Mouse (Mus musculus) hindbrain, embryonic 12.5 days (tissue): ENCODE results near the gene Htr1d. TPM values are rescaled to one million over a fixed set of nuclear protein-coding genes. Genes with fewer than 3 reads are reported as not detected.

Source experiments
- ATAC-seq: fragments of 200-750 bp; cut with Nextera tagmentation; 2 replicates; pipeline ENCODE4 v1.8.0; 2017; ENCODE audit warnings: moderate TSS enrichment; ENCODE audit not compliant: low FRiP score
- H3K27ac ChIP-seq: fragments of 300-500 bp; sonication (generic); 2 replicates; pipeline ENCODE4 v1.5.1; 2016; ENCODE audit warnings: mild to moderate bottlenecking
- H3K27me3 ChIP-seq: fragments of 300-500 bp; sonication (generic); 2 replicates; pipeline ENCODE4 v1.6.1; 2016; ENCODE audit warnings: mild to moderate bottlenecking
- H3K36me3 ChIP-seq: fragments of 300-500 bp; sonication (generic); 2 replicates; pipeline ENCODE4 v1.6.1; 2016; ENCODE audit warnings: mild to moderate bottlenecking
- H3K4me1 ChIP-seq: fragments of 300-500 bp; sonication (generic); 2 replicates; pipeline ENCODE4 v1.6.1; 2016
- H3K4me2 ChIP-seq: fragments of 300-500 bp; sonication (generic); replicated peaks from 2 replicates; pipeline ENCODE4 v1.6.1; 2016; ENCODE audit warnings: mild to moderate bottlenecking
- H3K4me3 ChIP-seq: fragments of 300-500 bp; sonication (generic); 2 replicates; pipeline ENCODE4 v1.5.1; 2016; ENCODE audit warnings: mild to moderate bottlenecking
- H3K9ac ChIP-seq: fragments of 300-500 bp; sonication (generic); 2 replicates; pipeline ENCODE4 v1.6.1; 2016; ENCODE audit warnings: mild to moderate bottlenecking, moderate library complexity
- H3K9me3 ChIP-seq: fragments of 300-500 bp; sonication (generic); replicated peaks from 2 replicates; pipeline ENCODE4 v1.6.1; 2016; ENCODE audit warnings: mild to moderate bottlenecking
- WGBS: fragments of 180-500 bp; shearing (Covaris S2); methylation state at CpG from one replicate; pipeline ENCODE4 v1.1.7; 2016; 5-methylcytosine and 5-hydroxymethylcytosine counted together
- polyA plus RNA-seq: library from polyadenylated mRNA; unstranded; fragments of >200 nt; fragmentation: Nextera tagmentation; extraction: Ambion mirVana; gene quantifications from 2 replicates; pipeline ENCODE4 v1.2.1, GENCODE M21; 2016

The Htr1d gene
- polyA plus RNA-seq, 1 experiment from 2014 or later, result 0.26 TPM

DNA sequence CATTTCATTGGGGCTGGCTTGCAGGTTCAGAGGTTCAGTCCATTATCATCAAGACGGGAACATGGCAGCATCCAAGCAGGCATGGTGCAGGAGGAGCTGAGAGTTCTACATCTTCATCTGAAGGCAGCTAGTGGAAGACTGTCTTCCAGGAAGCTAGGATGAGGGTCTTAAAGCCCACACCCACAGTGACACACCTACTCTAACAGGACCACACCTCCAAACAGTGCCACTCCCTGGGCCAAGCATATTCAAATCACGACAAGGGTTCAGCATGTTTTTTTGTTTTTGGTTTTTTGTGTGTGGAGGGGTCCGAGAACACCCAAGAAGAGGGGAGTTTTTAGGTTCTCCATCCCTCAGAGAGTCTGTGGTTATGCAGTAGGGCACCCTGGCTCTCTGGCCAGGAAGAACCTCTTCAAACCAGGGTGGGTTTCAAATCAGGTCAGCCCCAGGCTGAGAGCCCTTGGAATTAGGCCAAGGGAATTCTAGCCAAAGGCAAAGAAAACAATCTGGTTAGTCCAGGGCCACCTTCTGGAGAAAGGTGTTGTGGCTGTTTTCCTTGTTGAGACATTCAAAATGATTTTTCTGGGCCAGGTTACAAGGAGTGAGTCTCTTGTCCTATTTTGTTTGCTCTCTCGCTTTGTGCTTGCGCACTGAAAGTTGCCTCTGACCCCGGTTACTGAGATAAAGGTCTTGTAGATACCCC lies 33.3 kb downstream of the Htr1d start:
- 91% methylated on average over 6 of the region's 6 CpGs for WGBS

DNA sequence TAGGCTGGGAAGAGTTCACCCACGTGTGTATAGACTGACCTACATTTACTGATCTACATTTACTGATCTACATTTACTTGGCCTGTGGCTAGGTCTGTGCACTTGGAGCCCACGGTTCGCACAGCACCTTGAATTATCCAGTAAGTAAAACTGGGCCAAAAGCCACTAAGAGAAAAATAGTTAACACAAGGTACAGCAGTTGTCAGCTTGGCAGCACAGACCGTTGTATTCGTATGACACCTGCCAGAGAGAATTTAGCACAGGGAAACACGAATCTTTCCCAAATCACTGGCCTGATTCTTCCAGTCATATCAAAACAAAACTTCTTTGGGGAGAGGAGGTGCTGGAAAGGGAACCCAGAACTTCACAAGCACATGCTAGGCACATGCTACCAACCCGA lies 35.0 kb downstream of the Htr1d start:
- 86% methylated on average over 7 of the region's 7 CpGs for WGBS
- peaks cover 24% of the 10 kb centered on the region for H3K27me3 ChIP-seq
- peaks cover 16% of the 10 kb centered on the region for H3K4me1 ChIP-seq
- no peak overlapping the region for H3K27ac ChIP-seq
- no peaks in the 10 kb centered on the region for H3K9me3 ChIP-seq
- H3K9ac ChIP-seq, result no peak overlapping the region
- H3K4me3 ChIP-seq, result no peak overlapping the region
- ATAC-seq, result no peak
- no peaks in the 10 kb centered on the region for H3K36me3 ChIP-seq
- no peak overlapping the region for H3K4me2 ChIP-seq

More for the DNA sequence above, 33.3 kb downstream of the Htr1d start:
- Histone ChIP-seq H3K9me3 (no peaks in the 10 kb centered on the region), H3K9ac (no peak overlapping the region), H3K4me2 (no peak overlapping the region), H3K36me3 (no peaks in the 10 kb centered on the region), H3K27ac (no peak overlapping the region), H3K4me3 (no peak overlapping the region), H3K4me1 (peaks cover 8% of the 10 kb centered on the region; the same call in 1 of the 2 replicates), H3K27me3 (peaks cover 14% of the 10 kb centered on the region)
- no peak for ATAC-seq

DNA sequence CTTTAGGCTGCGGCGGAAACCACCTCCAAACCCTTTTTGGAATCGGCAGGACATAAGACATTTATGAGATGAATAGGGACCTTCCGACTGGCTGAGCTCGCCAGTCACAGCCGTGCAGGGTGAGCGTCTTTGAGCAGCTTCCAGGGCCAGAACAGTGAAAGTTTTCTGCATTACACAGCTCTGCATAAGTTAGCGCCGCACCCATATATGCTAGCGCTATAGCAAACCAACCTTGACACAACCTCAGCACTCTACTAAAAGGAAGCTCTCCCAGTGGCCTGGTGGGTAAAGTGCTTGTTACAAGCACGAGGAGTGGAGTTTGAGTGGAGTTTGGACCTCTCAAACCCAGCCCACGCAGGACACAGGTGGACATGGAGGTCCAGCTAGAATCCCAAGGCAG lies 35.9 kb downstream of the Htr1d start:
- H3K9me3 ChIP-seq, result no peaks in the 10 kb centered on the region
- peaks cover 33% of the 10 kb centered on the region for H3K27me3 ChIP-seq
- H3K4me2 ChIP-seq, result no peak overlapping the region
- WGBS, result 83% methylated on average over 12 of the region's 12 CpGs
- no peak overlapping the region for H3K27ac ChIP-seq
- H3K4me3 ChIP-seq, result no peak overlapping the region
- no peak overlapping the region for H3K9ac ChIP-seq
- peaks cover 18% of the 10 kb centered on the region for H3K4me1 ChIP-seq
- ATAC-seq, result no peak
- H3K36me3 ChIP-seq, result no peaks in the 10 kb centered on the region

DNA sequence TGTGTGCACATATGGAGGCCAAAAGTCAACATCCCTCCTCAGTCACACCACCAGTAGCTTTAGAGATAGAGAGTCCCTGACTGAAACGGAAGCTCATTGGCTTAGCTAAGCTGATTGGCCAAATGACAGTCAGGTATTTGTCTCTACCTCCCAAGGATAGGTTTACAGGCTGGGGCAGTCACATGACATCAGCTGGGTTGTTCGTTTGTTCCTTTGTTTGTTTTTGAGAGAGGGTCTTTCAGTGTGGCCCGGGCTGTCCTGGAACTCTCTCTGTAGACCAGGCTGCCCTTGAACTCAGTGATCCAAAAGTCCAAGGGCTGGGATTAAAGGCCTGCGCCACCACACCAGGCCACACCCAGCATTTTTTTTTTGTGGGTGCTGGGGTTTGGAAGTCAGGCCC lies 37.9 kb downstream of the Htr1d start:
- Histone ChIP-seq H3K27me3 (peaks cover 49% of the 10 kb centered on the region), H3K4me3 (no peak overlapping the region), H3K9me3 (no peaks in the 10 kb centered on the region), H3K36me3 (no peaks in the 10 kb centered on the region), H3K27ac (no peak overlapping the region), H3K4me1 (peaks cover 19% of the 10 kb centered on the region), H3K4me2 (no peak overlapping the region), H3K9ac (no peak overlapping the region)
- no peak for ATAC-seq
- 31% methylated on average over 4 of the region's 4 CpGs for WGBS

DNA sequence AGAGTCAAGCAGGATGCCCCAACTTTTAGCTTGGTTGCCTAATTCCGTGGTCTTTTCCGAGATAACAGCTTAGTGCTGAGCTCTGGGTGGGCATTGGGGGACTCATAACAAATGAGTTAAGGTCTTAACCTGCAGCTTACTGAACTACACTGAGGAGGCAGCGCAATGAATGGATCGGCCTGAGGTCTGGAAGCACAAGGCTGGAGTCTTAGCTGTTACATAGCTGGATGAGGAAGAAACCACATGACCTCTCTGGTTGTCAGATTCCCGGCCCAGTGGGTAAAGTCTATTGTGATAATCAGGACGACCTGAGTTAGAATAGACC lies 38.4 kb downstream of the Htr1d start:
- no peak overlapping the region for H3K27ac ChIP-seq
- ATAC-seq, result no peak

DNA sequence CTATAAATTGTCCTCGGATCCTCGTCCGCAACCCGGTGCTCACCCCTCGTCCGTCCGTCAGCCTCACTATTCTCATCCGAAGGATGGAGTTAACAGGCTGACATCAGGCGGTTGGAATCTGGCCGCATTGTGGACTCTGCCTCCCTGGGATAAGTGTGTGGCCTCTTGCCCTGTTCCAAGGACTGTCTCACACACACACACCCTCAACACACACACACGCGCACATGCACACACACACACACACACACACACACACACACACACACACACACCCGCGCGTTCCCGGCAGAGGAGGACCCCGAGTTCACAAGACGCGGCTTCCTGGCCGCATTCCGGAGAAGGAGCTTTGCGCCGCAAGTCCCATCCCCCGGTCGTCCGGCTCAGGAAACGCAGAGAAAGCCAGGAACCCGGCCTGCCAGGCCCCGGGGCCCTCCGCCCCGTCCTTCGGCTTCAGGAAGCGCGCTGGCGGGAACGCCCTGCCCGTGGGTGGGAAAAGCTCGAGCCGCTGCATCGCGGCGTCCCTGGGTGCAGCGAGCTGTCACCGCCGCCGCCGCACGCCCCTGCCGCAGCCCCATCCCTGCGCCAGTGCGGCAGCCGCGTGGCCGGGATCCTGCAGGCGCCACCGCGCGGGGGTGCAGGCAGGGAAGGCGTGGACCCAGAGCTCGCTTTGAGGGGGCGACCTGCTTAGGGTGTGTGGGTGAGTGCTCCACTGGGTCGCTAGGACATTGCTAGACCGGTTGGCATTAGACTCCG lies 38.9 kb downstream of the Htr1d start, which contains the start of gene 6030445D17Rik:
Gene 6030445D17Rik (plus strand): TSS at position 165 of the 753 bp plus-strand sequence.
- H3K4me3 ChIP-seq, result peak within 1 kb of the TSS; percentile 53

More for the DNA sequence above, 38.4 kb downstream of the Htr1d start:
- H3K4me3 ChIP-seq, result peak overlapping the region; percentile 53
- peaks cover 49% of the 10 kb centered on the region for H3K27me3 ChIP-seq
- WGBS, result 12% methylated on average over 6 of the region's 6 CpGs
- H3K36me3 ChIP-seq, result no peaks in the 10 kb centered on the region
- peak overlapping the region; percentile 80 for H3K4me2 ChIP-seq
- H3K9me3 ChIP-seq, result no peaks in the 10 kb centered on the region
- peaks cover 19% of the 10 kb centered on the region for H3K4me1 ChIP-seq
- peak overlapping the region; percentile 61 for H3K9ac ChIP-seq

DNA sequence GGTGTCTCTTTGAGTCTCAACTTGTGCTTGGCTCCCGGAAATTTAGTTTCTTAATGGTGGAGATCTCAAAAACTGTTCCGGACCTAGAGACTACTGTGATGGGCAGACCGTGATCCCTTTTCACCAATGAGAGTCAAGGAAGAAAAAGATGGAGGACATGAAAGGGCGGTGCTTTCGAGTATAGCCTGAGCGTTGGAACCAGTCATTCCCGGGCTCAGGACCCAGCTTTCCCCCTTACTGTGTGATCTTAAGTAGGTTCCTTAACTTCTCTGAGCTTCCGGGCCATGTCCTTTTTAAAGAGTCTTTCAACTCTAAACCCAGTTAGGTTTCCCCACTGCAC lies 39.5 kb downstream of the Htr1d start:
- Histone ChIP-seq H3K4me1 (peaks cover 19% of the 10 kb centered on the region), H3K4me3 (peak overlapping the region; percentile 53), H3K36me3 (no peaks in the 10 kb centered on the region), H3K9me3 (no peaks in the 10 kb centered on the region), H3K9ac (peak overlapping the region; percentile 61; the same call in 1 of the 2 replicates), H3K4me2 (peak overlapping the region; percentile 80), H3K27me3 (peaks cover 49% of the 10 kb centered on the region), H3K27ac (peak overlapping the region; percentile 56; the same call in 1 of the 2 replicates)
- ATAC-seq, result peak; percentile 58
- WGBS, result 1% methylated on average over 8 of the region's 8 CpGs

More for the DNA sequence above, 38.9 kb downstream of the Htr1d start, which contains the start of gene 6030445D17Rik:
- Histone ChIP-seq H3K36me3 (no peaks in the 10 kb centered on the region), H3K27me3 (peaks cover 49% of the 10 kb centered on the region), H3K4me1 (peaks cover 19% of the 10 kb centered on the region), H3K9ac (peak within 1 kb of the TSS; percentile 61), H3K9me3 (no peaks in the 10 kb centered on the region), H3K27ac (peak within 1 kb of the TSS; percentile 56; the same call in 1 of the 2 replicates), H3K4me2 (peak within 1 kb of the TSS; percentile 80)
- WGBS, result under 1% methylated on average over 51 of the region's 64 CpGs
- peak; percentile 68 for ATAC-seq

DNA sequence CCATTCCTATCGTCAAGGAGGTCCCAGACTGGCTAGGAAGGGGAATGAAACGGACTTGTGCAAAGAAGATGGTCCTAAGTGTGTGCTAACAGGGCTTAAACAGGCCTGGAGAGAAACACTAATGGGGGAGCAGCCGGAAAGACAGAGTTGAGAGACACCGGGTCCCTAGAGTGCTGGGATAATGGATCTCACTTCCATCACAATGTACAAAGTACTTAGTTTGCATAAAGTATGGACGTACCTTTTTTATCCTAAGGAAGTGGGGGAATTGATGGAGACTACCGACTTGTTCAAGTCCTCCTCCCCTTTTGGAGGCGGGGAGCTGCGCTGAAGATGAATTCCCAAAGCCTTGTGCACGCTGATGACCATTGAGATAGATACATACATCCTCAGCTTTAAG lies 40.1 kb downstream of the Htr1d start:
- H3K27me3 ChIP-seq, result peaks cover 49% of the 10 kb centered on the region
- no peaks in the 10 kb centered on the region for H3K36me3 ChIP-seq
- H3K4me1 ChIP-seq, result peaks cover 19% of the 10 kb centered on the region
- H3K9me3 ChIP-seq, result no peaks in the 10 kb centered on the region
- no peak overlapping the region for H3K9ac ChIP-seq
- H3K27ac ChIP-seq, result no peak overlapping the region
- peak overlapping the region; percentile 80 for H3K4me2 ChIP-seq
- 14% methylated on average over 9 of the region's 9 CpGs for WGBS
- no peak for ATAC-seq
- H3K4me3 ChIP-seq, result peak overlapping the region; percentile 53; the same call in 1 of the 2 replicates

DNA sequence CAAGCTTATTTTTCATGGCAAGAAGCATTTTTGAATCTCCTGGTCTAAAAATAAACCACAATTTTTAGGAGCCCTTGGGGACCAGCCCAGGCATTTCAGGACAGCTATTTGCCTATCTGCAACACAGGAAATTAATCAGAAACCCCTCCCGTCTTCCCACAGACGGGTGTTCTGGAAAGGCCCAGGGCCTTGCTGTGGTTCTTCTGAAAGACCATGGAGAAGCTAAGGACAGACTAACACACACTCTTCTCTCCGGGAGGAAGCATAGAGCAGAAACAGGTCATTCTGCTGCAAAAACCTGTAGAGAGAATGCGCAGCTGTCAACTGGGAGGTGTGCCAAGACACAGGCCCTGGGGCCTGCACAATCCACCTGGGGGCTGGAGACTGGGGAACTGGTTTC lies 42.9 kb downstream of the Htr1d start:
- WGBS, result 75% methylated on average over 4 of the region's 4 CpGs
- no peak overlapping the region for H3K4me2 ChIP-seq
- H3K27ac ChIP-seq, result no peak overlapping the region
- H3K4me3 ChIP-seq, result no peak overlapping the region
- H3K27me3 ChIP-seq, result peaks cover 40% of the 10 kb centered on the region
- no peaks in the 10 kb centered on the region for H3K9me3 ChIP-seq
- H3K9ac ChIP-seq, result no peak overlapping the region
- H3K36me3 ChIP-seq, result no peaks in the 10 kb centered on the region
- no peak for ATAC-seq
- H3K4me1 ChIP-seq, result peaks cover 29% of the 10 kb centered on the region

DNA sequence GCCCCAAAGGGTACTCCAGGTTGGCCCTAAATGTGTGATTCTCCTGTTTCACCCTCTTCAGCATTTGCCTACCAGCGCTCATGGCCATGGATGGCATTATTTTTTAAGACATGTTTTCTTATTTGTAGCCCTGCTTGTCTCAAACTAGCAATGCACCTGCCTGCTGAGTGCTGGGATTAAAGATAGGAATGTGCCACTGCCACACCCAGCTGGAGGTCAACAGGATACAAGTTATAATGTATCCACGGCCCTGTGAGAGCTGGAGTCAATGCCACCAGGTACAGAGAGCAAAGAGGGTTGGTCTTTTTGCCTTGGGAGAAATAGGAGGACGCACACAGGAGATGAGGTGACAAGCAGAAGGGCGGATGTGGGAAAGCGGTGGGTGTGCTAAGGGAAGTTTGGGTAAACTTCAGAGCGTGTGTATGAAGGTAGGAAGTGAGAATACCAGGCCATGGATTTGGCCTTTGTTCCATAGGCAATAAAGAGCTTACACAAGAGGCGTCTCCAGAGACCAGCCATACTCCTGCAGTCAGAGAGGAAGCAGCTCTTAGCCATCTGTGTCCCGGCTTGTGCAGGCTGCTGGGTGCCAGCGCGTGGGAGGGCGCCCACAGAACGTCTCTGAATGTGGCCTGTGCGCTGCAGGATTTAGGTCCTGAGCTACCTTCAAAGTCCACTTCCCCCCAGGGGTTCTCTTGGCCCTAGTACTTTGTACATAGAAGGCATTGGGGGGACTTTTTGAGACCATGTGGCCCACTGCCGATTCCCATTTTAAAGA lies 45.4 kb downstream of the Htr1d start:
- peaks cover 21% of the 10 kb centered on the region for H3K27me3 ChIP-seq
- H3K4me2 ChIP-seq, result peak overlapping the region; percentile 65; the same call in 1 of the 2 replicates
- no peak overlapping the region for H3K4me3 ChIP-seq
- 78% methylated on average over 14 of the region's 14 CpGs for WGBS
- peaks cover 27% of the 10 kb centered on the region for H3K4me1 ChIP-seq
- H3K27ac ChIP-seq, result no peak overlapping the region
- no peaks in the 10 kb centered on the region for H3K9me3 ChIP-seq
- no peak overlapping the region for H3K9ac ChIP-seq
- H3K36me3 ChIP-seq, result no peaks in the 10 kb centered on the region
- ATAC-seq, result peak; percentile 29

DNA sequence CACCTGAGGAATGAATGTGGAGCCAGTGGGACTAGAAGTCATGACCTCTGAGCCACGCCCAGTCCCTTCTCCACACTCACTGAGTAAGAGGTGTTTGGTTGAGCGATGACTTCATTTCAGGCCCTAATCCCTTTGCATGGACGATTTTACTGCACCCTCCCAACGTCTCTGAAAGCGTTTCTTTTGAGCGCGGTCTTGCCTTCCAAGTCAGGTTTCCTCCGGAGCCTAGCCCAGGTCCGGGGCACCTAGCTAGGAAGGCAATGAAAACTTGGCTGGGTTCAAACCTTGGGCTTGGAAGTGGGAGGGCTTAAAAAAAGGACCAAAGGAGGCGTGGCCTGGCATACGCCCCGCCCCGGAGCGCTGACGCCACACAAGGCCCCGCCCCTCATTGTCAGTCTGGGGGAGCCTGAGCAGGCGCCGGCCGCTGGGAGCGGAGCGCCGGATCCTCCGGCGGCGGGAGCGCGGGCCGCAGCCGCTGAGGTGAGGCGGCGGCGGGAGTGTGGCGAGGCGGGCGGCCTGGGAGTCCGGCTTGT lies 46.1 kb downstream of the Htr1d start, which contains the start of gene Luzp1:
Gene Luzp1 (plus strand): TSS at position 391 of the 533 bp plus-strand sequence.
- peak; percentile 93 for ATAC-seq
- 2% methylated on average over 35 of the region's 36 CpGs for WGBS
- H3K27me3 ChIP-seq, result peaks cover 14% of the 10 kb centered on the region
- peaks cover 27% of the 10 kb centered on the region for H3K4me1 ChIP-seq
- H3K36me3 ChIP-seq, result no peaks in the 10 kb centered on the region
- H3K9me3 ChIP-seq, result no peaks in the 10 kb centered on the region
- H3K27ac ChIP-seq, result peak within 1 kb of the TSS; percentile 93
- peak within 1 kb of the TSS; percentile 65 for H3K4me2 ChIP-seq
- H3K9ac ChIP-seq, result peak within 1 kb of the TSS; percentile 88
- peak within 1 kb of the TSS; percentile 92 for H3K4me3 ChIP-seq

DNA sequence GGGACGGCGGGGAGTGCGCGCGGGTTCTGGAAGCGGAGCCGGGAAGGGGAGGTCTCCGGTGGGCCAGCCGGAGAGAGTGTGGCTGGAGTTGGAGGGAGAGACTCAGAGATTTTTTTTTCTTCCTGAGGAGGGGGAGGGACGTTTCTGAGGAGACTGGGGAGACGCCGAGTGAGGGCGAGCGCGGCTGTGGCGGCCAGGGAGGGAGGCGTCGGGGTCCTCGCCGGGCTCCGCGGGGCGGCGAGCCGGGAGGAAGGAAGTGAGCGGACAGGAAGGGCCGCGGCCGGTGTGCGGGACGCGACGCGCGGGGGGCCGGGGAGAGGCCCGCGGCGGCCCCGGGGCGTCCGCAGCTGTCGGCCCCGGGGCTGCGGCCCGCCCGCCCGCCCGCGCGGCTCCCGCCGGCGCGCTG lies 46.6 kb downstream of the Htr1d start:
- Histone ChIP-seq H3K4me2 (peak overlapping the region; percentile 65), H3K9me3 (no peaks in the 10 kb centered on the region), H3K36me3 (no peaks in the 10 kb centered on the region), H3K4me3 (peak overlapping the region; percentile 92), H3K4me1 (peaks cover 26% of the 10 kb centered on the region), H3K27me3 (peaks cover 11% of the 10 kb centered on the region; the same call in 1 of the 2 replicates), H3K9ac (peak overlapping the region; percentile 88), H3K27ac (peak overlapping the region; percentile 93)
- under 1% methylated on average over 31 of the region's 55 CpGs for WGBS
- ATAC-seq, result peak; percentile 87
